Mouse (Mus musculus): ENCODE measurements around the gene Fam167b.

GRCm38 (mm10) chr4:129541868-129542591 is 36.3 kb downstream of the Fam167b start:
- TF ChIP-seq CTCF (IDR thresholded peaks at IDR 0.05) (no peak), EP300 (IDR thresholded peaks at IDR 0.05; ENCODE audit: insufficient read depth, low read depth, low read length) (no peak), POLR2A (IDR thresholded peaks at IDR 0.05; ENCODE audit: insufficient read depth, low read depth, low read length) (peak; percentile 34)

Data from heart, adult 2 months (tissue).